Mouse (Mus musculus): ENCODE measurements at regions not wholly inside any gene's neighbourhood (a gene's known extent, or its start where the extent isn't known, plus 50 kb on each side); places are given as distances from the start of the nearest gene placed in this dataset.

GRCm38 (mm10) chr2:159088196-159088595 lies 293.6 kb downstream of the Dhx35 start:
- TF ChIP-seq CTCF (IDR thresholded peaks at IDR 0.05; ENCODE audit: insufficient read depth, low read length) (no peak), POLR2A (IDR thresholded peaks at IDR 0.05; ENCODE audit: borderline replicate concordance, extremely low read depth, low read depth, low read length) (no peak)
